Mouse (Mus musculus) left cerebral cortex, adult 9 months (tissue): ENCODE measurements at regions not wholly inside any gene's neighbourhood (a gene's known extent, or its start where the extent isn't known, plus 50 kb on each side); places are given as distances from the start of the nearest gene placed in this dataset.

Experiments
- DNase-seq, 2 experiments: peaks; one replicate each; pipeline ENCODE4 v3.0.0; 2022; ENCODE audit warnings: low spot score in 2 of 2

- DNase-seq, result no peak
These were observed 181.7 kb upstream of the Kdm8 start for GRCm38 (mm10) chr7:125262672-125263365.

GRCm38 (mm10) chr7:125263756-125264155, 180.7 kb upstream of the Kdm8 start:
- no peak for DNase-seq

- no peak for DNase-seq
These were observed 173.8 kb upstream of the Kdm8 start for GRCm38 (mm10) chr7:125270711-125271110.

GRCm38 (mm10) chr7:125271356-125271755, 173.1 kb upstream of the Kdm8 start:
- DNase-seq, result no peak

- DNase-seq, result no peak
These were observed 163.1 kb upstream of the Kdm8 start for GRCm38 (mm10) chr7:125281371-125281770.

GRCm38 (mm10) chr7:125295226-125295625, 149.2 kb upstream of the Kdm8 start:
- DNase-seq, result no peak

GRCm38 (mm10) chr7:125308433-125308832, 136.0 kb upstream of the Kdm8 start:
- DNase-seq, result no peak

- DNase-seq, result peak; percentile 11 to 29
These were observed 133.5 kb upstream of the Kdm8 start for GRCm38 (mm10) chr7:125310971-125311370.

- DNase-seq, result no peak
These were observed 130.9 kb upstream of the Kdm8 start for GRCm38 (mm10) chr7:125313604-125314003.

GRCm38 (mm10) chr7:125334769-125335168, 109.7 kb upstream of the Kdm8 start:
- no peak for DNase-seq

- DNase-seq, result peak in 1 of 2 experiments; percentile 3
These were observed 108.8 kb upstream of the Kdm8 start for GRCm38 (mm10) chr7:125335586-125336165.

- no peak for DNase-seq
These were observed 107.7 kb upstream of the Kdm8 start for GRCm38 (mm10) chr7:125336826-125337225.

GRCm38 (mm10) chr7:125338177-125338751, 106.2 kb upstream of the Kdm8 start:
- DNase-seq, result no peak

GRCm38 (mm10) chr7:125340326-125340905, 104.1 kb upstream of the Kdm8 start:
- DNase-seq, result no peak

- DNase-seq, result no peak
These were observed 94.9 kb upstream of the Kdm8 start for GRCm38 (mm10) chr7:125349606-125350005.

- DNase-seq, result no peak
These were observed 90.3 kb upstream of the Kdm8 start for GRCm38 (mm10) chr7:125354211-125354610.

GRCm38 (mm10) chr7:125354956-125355355, 89.5 kb upstream of the Kdm8 start:
- no peak for DNase-seq

GRCm38 (mm10) chr7:125358016-125358415, 86.5 kb upstream of the Kdm8 start:
- peak in 1 of 2 experiments; percentile 5 for DNase-seq

- no peak for DNase-seq
These were observed 61.5 kb upstream of the Kdm8 start for GRCm38 (mm10) chr7:125383021-125383420.

GRCm38 (mm10) chr7:125384171-125384570, 60.3 kb upstream of the Kdm8 start:
- no peak for DNase-seq

GRCm38 (mm10) chr7:125392536-125392935, 51.9 kb upstream of the Kdm8 start:
- DNase-seq, result no peak

GRCm38 (mm10) chr7:125393228-125393627, 51.2 kb upstream of the Kdm8 start:
- DNase-seq, result peak in 1 of 2 experiments; percentile 24
